Mouse (Mus musculus) embryonic facial prominence, embryonic 12.5 days (tissue): ENCODE data around the gene P2rx2. TPM values are rescaled to one million over a fixed set of nuclear protein-coding genes. Genes with fewer than 3 reads are reported as not detected.

Experiments
- ATAC-seq: fragments of 200-750 bp; cut with Nextera tagmentation; 2 replicates; pipeline ENCODE4 v1.8.0; 2017; ENCODE audit not compliant: insufficient number of reproducible peaks, insufficient read depth, low FRiP score, low TSS enrichment
- H3K27ac ChIP-seq: fragments of 300-500 bp; sonication (generic); 2 replicates; pipeline ENCODE4 v1.5.1; 2016; ENCODE audit warnings: mild to moderate bottlenecking
- H3K27me3 ChIP-seq: fragments of 300-500 bp; sonication (generic); 2 replicates; pipeline ENCODE4 v1.6.1; 2016; ENCODE audit warnings: mild to moderate bottlenecking, moderate library complexity
- H3K36me3 ChIP-seq: fragments of 300-500 bp; sonication (generic); 2 replicates; pipeline ENCODE4 v1.6.1; 2016; ENCODE audit warnings: mild to moderate bottlenecking
- H3K4me1 ChIP-seq: fragments of 300-500 bp; sonication (generic); 2 replicates; pipeline ENCODE4 v1.6.1; 2016
- H3K4me2 ChIP-seq: fragments of 300-500 bp; sonication (generic); replicated peaks from 2 replicates; pipeline ENCODE4 v1.6.1; 2016; ENCODE audit warnings: mild to moderate bottlenecking, moderate library complexity
- H3K4me3 ChIP-seq: fragments of 300-500 bp; sonication (generic); 2 replicates; pipeline ENCODE4 v1.5.1; 2016; ENCODE audit warnings: mild to moderate bottlenecking
- H3K9ac ChIP-seq: fragments of 300-500 bp; sonication (generic); 2 replicates; pipeline ENCODE4 v1.6.1; 2016; ENCODE audit warnings: mild to moderate bottlenecking, moderate library complexity
- H3K9me3 ChIP-seq: fragments of 300-500 bp; sonication (generic); 2 replicates; pipeline ENCODE4 v1.6.1; 2016; ENCODE audit warnings: mild to moderate bottlenecking, moderate library complexity
- WGBS: fragments of 180-500 bp; shearing (Covaris S2); methylation state at CpG from one replicate; pipeline ENCODE4 v1.1.7; 2016; 5-methylcytosine and 5-hydroxymethylcytosine counted together
- polyA plus RNA-seq: library from polyadenylated mRNA; unstranded; fragments of >200 nt; fragmentation: Nextera tagmentation; extraction: Ambion mirVana; gene quantifications from 2 replicates; pipeline ENCODE4 v1.2.1, GENCODE M21; 2016

Gene P2rx2
- polyA plus RNA-seq, result 2.3 TPM in 2 replicates

DNA sequence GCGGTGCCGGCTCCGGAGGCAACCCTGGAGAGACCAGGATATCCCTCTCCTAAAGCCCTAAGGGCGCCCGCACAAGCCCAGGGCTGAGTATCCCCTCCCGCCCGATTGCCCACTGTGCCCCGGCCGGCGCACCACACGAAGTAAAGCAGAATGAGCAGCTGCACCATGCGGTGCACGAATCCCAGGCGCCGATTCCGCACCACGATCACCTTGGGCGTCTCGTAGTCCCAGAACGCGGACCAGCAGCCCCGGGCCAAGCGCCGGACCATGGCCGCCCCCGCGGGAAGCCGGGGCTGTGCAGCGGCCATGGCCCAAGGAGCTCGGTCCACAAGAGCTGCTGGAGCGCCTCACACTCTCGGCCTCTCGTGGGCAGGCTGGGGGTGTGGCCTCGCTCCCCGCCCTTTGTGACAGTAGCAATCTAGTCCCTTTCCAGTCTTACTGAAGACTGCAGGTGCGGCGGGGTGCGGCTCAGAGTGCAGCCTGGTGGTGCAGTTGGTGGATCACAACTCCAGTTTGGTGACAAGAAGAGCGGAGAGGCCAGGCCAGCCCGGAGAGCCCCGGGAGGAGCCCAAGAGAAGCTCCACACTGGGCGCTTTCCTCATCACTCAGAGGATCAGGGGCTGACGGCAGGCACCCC is at the start of gene P2rx2:
P2rx2 (minus strand) TSS at position 565 of the 637 bp plus-strand sequence.
- peak within 1 kb of the TSS; percentile 92 for H3K4me2 ChIP-seq
- peaks cover 33% of the 10 kb centered on the region for H3K27me3 ChIP-seq
- peak; percentile 39; the same call in 1 of the 2 replicates for ATAC-seq
- peak within 1 kb of the TSS; percentile 50; the same call in 1 of the 2 replicates for H3K9ac ChIP-seq
- H3K4me3 ChIP-seq, result peak within 1 kb of the TSS; percentile 42
- no peaks in the 10 kb centered on the region for H3K9me3 ChIP-seq
- peaks cover 12% of the 10 kb centered on the region for H3K4me1 ChIP-seq
- peaks cover 14% of the 10 kb centered on the region; the same call in 1 of the 2 replicates for H3K36me3 ChIP-seq
- no peak within 1 kb of the TSS for H3K27ac ChIP-seq
- 2% methylated on average over 43 of the region's 43 CpGs for WGBS

DNA sequence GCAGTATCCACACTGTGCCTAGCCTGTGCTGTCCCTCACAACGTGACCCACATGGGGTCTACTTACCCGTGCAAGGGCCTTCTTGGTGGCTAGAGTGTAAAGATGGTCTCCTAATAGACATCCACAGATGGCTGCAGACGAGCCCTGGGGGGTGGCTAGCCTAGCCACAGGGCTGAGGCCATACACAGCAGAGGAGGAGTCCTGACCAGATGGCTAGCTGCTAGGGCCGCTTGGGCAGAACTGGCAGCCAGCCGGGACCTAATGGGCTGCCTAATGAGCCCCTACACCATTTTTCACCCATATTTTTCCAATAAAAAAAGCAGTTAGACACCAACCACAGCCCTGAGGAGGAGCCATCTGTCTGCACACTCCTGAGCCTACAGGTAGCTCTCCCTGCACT is 49.7 kb upstream of the P2rx2 start:
- whole genome bisulfite sequencing, result 74% methylated on average over 5 of the region's 5 CpGs
- H3K4me3 ChIP-seq, result no peak overlapping the region

GRCm38 (mm10) chr5:110390631-110391030 is 47.6 kb upstream of the P2rx2 start:
- Histone ChIP-seq H3K9ac (no peak overlapping the region), H3K4me2 (no peak overlapping the region), H3K27me3 (no peaks in the 10 kb centered on the region), H3K27ac (no peak overlapping the region), H3K36me3 (no peaks in the 10 kb centered on the region), H3K9me3 (no peaks in the 10 kb centered on the region), H3K4me3 (no peak overlapping the region), H3K4me1 (peaks cover 12% of the 10 kb centered on the region)
- no peak for ATAC-seq
- 83% methylated on average over 4 of the region's 4 CpGs for WGBS

More for the DNA sequence above, 49.7 kb upstream of the P2rx2 start:
- no peaks in the 10 kb centered on the region for H3K27me3 ChIP-seq
- H3K4me2 ChIP-seq, result no peak overlapping the region
- peaks cover under 1% of the 10 kb centered on the region for H3K4me1 ChIP-seq
- no peak for ATAC-seq
- no peak overlapping the region for H3K27ac ChIP-seq
- no peaks in the 10 kb centered on the region for H3K36me3 ChIP-seq
- H3K9me3 ChIP-seq, result no peaks in the 10 kb centered on the region
- no peak overlapping the region for H3K9ac ChIP-seq

DNA sequence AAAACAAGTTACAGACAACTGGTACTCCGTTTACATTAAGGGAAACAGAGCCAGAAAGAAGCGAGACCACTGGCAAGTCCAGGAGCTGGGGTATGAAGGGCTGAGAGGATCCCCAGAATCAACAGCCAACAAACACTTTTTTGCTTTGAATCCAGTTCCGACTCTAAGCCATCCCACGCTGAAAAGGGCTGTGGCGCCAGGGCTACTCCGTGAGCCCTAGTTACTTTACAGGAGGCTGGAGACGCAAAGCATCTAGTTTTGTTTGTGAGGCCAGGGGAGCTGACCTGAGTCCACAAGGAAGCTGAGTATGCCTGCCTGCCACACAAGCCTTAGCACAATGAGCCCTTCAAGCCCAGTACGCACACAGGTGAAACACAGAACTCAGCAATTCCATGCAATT is 44.3 kb upstream of the P2rx2 start:
- Histone ChIP-seq H3K4me1 (peaks cover 25% of the 10 kb centered on the region), H3K27me3 (no peaks in the 10 kb centered on the region), H3K9ac (peak overlapping the region; percentile 61), H3K4me3 (peak overlapping the region; percentile 73), H3K36me3 (no peaks in the 10 kb centered on the region), H3K9me3 (no peaks in the 10 kb centered on the region), H3K27ac (no peak overlapping the region), H3K4me2 (peak overlapping the region; percentile 61)
- no peak for ATAC-seq
- WGBS, result 10% methylated on average over 8 of the region's 8 CpGs

- H3K27me3 ChIP-seq, result no peaks in the 10 kb centered on the region
- H3K4me1 ChIP-seq, result peaks cover 25% of the 10 kb centered on the region
- H3K9me3 ChIP-seq, result no peaks in the 10 kb centered on the region
- peak overlapping the region; percentile 3; the same call in 1 of the 2 replicates for H3K27ac ChIP-seq
- H3K9ac ChIP-seq, result peak overlapping the region; percentile 61
- peak overlapping the region; percentile 73 for H3K4me3 ChIP-seq
- WGBS, result under 1% methylated on average over 86 of the region's 90 CpGs
- no peaks in the 10 kb centered on the region for H3K36me3 ChIP-seq
- H3K4me2 ChIP-seq, result peak overlapping the region; percentile 61
- peak; percentile 77 for ATAC-seq
Observed at GRCm38 (mm10) chr5:110386371-110387330, 43.6 kb upstream of the P2rx2 start.

DNA sequence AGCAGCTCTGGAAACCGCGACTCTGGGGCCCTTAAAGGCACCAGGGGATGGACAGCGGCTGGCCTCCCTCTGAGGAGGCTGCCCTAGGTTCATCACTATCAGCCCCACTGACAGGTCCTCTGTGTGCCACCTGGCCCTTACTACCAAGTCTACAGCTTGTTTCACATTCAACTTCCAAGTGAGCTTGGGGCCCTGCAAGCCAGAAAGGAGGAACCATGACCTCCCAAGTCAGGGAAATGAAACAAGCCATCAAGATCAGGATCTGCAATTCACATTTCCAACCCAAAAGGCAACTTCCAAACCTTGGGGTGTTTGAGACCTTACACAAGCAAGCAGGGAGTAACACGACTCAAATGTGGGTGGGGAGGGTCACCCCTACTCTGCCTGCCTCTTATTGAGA is 42.3 kb upstream of the P2rx2 start:
- peak overlapping the region; percentile 73 for H3K4me3 ChIP-seq
- no peak overlapping the region for H3K27ac ChIP-seq
- H3K4me2 ChIP-seq, result peak overlapping the region; percentile 61
- H3K36me3 ChIP-seq, result peaks cover 12% of the 10 kb centered on the region
- no peaks in the 10 kb centered on the region for H3K27me3 ChIP-seq
- no peak for ATAC-seq
- H3K4me1 ChIP-seq, result peaks cover 25% of the 10 kb centered on the region
- H3K9me3 ChIP-seq, result no peaks in the 10 kb centered on the region
- 65% methylated on average over 4 of the region's 4 CpGs for WGBS
- H3K9ac ChIP-seq, result peak overlapping the region; percentile 61; the same call in 1 of the 2 replicates

DNA sequence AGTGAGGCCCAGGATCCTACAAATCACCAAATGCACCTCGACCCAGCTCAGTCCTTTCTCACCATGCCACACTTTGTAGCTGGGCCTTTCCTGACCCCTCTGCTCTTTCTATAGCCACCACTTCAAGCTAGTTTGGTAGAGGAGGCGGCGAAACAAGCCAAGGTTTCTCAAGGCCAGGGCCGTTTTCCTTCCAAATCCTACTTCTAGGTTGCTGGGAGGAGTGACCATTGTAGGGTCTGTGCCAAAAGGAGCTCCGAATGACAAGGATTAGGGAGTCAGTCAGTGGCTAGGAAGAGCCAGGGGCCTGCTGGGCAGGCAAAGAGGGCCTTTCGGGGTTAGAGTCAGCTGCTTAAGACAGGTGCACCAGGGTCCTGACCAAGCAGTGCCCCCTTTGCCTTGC is 41.5 kb upstream of the P2rx2 start:
- Histone ChIP-seq H3K4me3 (no peak overlapping the region), H3K36me3 (peaks cover 16% of the 10 kb centered on the region), H3K4me1 (peaks cover 25% of the 10 kb centered on the region), H3K4me2 (no peak overlapping the region), H3K27me3 (no peaks in the 10 kb centered on the region), H3K9me3 (no peaks in the 10 kb centered on the region), H3K27ac (no peak overlapping the region), H3K9ac (0 out of 2 replicates have a peak overlapping the region, but pooled peaks have one; percentile 11)
- 83% methylated on average over 6 of the region's 6 CpGs for WGBS
- no peak for ATAC-seq

DNA sequence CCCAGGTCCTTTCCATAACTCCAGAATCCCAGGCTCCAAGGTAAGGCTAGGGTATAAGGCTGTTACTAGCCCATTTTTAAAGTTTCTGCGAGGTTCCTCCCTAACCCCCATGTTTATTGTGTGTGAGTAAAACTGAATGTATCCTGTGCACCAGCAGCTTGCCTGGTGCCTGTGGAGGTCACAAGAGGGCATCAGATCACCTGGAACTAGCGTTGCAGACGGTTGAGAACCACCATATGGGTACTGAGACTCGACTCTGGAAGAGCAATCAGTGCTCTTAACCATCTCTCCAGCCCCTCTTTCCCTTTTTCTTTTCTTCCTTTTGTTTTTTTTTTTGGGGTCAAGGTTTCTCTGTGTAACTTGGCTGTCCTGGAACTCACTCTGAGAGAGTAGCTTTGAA is 36.8 kb upstream of the P2rx2 start:
- no peak for ATAC-seq
- Histone ChIP-seq H3K4me3 (no peak overlapping the region), H3K4me1 (peaks cover 5% of the 10 kb centered on the region), H3K36me3 (peaks cover 62% of the 10 kb centered on the region), H3K9me3 (no peaks in the 10 kb centered on the region), H3K27ac (no peak overlapping the region), H3K27me3 (no peaks in the 10 kb centered on the region), H3K9ac (no peak overlapping the region), H3K4me2 (no peak overlapping the region)
- WGBS, result 88% methylated on average over 4 of the region's 4 CpGs

DNA sequence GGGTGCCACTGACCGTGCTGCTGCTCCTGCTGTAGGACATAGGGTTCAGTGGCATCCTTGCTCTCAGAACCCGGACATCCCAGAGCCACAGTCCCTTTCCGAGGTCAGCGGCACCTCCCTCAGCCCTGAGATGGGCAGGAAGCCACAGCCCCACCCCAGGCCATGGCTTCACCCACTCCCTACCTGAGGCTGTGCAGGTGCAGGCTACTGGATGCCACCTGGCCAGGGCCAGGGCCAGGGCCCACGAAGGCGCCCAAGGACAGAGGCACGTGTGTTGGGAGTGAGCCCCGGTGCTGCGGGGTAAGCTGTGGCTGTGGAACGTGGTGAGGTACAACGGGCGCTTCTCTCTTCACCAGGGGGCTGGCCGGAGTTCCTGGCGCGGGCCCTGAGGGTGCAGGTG is 36.1 kb upstream of the P2rx2 start:
- WGBS, result 87% methylated on average over 15 of the region's 15 CpGs
- no peak overlapping the region for H3K9ac ChIP-seq
- H3K4me3 ChIP-seq, result no peak overlapping the region
- H3K4me2 ChIP-seq, result no peak overlapping the region
- ATAC-seq, result no peak
- peaks cover 69% of the 10 kb centered on the region for H3K36me3 ChIP-seq
- H3K27ac ChIP-seq, result no peak overlapping the region
- no peaks in the 10 kb centered on the region for H3K27me3 ChIP-seq
- no peaks in the 10 kb centered on the region for H3K4me1 ChIP-seq
- H3K9me3 ChIP-seq, result no peaks in the 10 kb centered on the region

DNA sequence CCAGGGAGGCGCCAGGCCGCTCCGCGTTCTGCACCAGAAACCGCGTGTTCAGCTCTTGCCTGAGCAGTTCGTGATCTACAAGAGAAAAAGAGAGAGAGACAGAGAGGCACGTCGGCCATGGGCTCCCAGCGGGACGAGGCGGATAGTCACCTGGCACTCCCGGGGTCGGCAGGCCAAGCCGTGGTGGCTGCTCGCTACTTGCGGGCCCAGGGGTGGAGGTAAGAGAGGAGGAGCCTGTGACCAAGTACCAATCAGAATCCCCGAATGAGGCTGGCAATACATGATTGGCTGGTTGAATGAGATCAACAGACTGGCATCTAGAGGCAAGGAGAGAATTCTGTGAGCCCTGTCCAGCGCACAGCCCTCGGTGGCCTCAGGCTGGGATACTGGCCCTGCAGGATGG is 35.2 kb upstream of the P2rx2 start:
- Histone ChIP-seq H3K27me3 (no peaks in the 10 kb centered on the region), H3K4me1 (no peaks in the 10 kb centered on the region), H3K4me3 (no peak overlapping the region), H3K36me3 (peaks cover 78% of the 10 kb centered on the region), H3K9me3 (no peaks in the 10 kb centered on the region), H3K27ac (no peak overlapping the region), H3K4me2 (no peak overlapping the region), H3K9ac (no peak overlapping the region)
- WGBS, result 31% methylated on average over 20 of the region's 20 CpGs
- ATAC-seq, result no peak

GRCm38 (mm10) chr5:110376802-110377433 is 33.9 kb upstream of the P2rx2 start:
- Histone ChIP-seq H3K9me3 (no peaks in the 10 kb centered on the region), H3K27ac (no peak overlapping the region), H3K9ac (no peak overlapping the region), H3K36me3 (peaks cover 78% of the 10 kb centered on the region), H3K4me1 (no peaks in the 10 kb centered on the region), H3K4me3 (no peak overlapping the region), H3K27me3 (no peaks in the 10 kb centered on the region), H3K4me2 (no peak overlapping the region)
- ATAC-seq, result no peak
- WGBS, result 58% methylated on average over 8 of the region's 8 CpGs
